Mouse (Mus musculus) olfactory bulb, adult 2 months (tissue): ENCODE measurements around the gene Utp6. TPM values are rescaled to one million over a fixed set of nuclear protein-coding genes. Genes with fewer than 3 reads are reported as not detected.

Experiments
- H3K27ac ChIP-seq: fragments of 200-500 bp; 2 replicates; pipeline ENCODE4 v1.5.1; 2012; ENCODE audit warnings: low read depth, low read length; ENCODE audit not compliant: insufficient read depth
- H3K4me1 ChIP-seq: fragments of 200-500 bp; 2 replicates; pipeline ENCODE4 v1.6.1; 2012; ENCODE audit warnings: low read length; ENCODE audit not compliant: control insufficient read depth, insufficient read depth
- H3K4me3 ChIP-seq: fragments of 200-500 bp; 2 replicates; pipeline ENCODE4 v1.5.1; 2012; ENCODE audit warnings: mild to moderate bottlenecking, low read depth, low read length, moderate library complexity; ENCODE audit not compliant: insufficient read depth
- CTCF ChIP-seq: fragments of 200-500 bp; IDR thresholded peaks from 2 replicates; pipeline ENCODE4 v1.5.1; 2012; ENCODE audit warnings: low read depth, mild to moderate bottlenecking, low read length, moderate library complexity; ENCODE audit not compliant: insufficient read depth
- POLR2A ChIP-seq: fragments of 200-500 bp; IDR thresholded peaks from 2 replicates; pipeline ENCODE4 v1.6.1; 2012; ENCODE audit warnings: mild to moderate bottlenecking, low read depth, low read length, moderate library complexity; ENCODE audit not compliant: insufficient read depth
- WGBS: fragments of 180-500 bp; shearing (Covaris S2); methylation state at CpG from one replicate; pipeline ENCODE4 v1.1.7; 2018; 5-methylcytosine and 5-hydroxymethylcytosine counted together
- polyA plus RNA-seq: library from polyadenylated mRNA; stranded (reverse); fragments of >200 nt; gene quantifications from 2 replicates; pipeline ENCODE4 v1.2.4, GENCODE M21; 2012; ENCODE audit warnings: low replicate concordance; ENCODE audit not compliant: missing spikeins, insufficient read depth, insufficient read length

The Utp6 gene
- polyA plus RNA-seq = not detected in 2 replicates

DNA sequence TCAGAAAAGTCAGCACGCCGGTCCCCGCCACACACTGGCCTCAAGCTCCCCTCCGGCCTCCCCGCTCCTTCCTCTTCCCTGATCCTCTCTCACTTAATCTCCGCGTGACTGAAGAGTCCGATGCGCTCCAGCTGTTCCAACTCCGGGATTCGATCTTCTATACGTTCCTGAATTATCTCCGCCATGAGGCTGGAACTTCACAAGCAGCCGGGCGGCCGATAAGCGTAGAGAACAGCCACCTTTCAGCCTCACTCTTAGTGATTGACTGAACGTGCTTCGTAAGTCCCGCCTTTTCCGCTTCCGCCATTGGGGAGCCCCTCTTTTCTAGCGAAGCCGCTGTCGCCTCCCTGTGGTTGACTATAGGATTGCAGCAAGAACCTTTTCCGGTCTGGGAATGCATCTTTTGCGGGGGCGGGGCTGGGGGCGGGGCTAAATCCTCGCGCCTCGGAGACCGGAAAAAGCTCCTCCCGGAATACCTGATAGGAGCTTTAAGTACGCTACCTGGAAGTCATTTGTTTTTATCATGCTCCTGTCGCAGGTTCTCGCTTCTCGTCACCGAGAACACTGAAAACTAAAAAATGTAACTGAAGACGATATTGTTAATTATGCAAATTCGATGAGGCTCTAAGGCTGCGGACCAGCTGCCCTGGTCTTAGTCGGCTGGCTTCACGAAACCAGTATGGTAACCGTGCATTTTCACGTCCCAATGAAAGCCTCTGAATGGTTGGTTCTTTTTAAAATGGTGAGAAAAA, at the start of gene Utp6:
Gene Utp6, minus strand, starts transcription at position 266 of the 752 bp plus-strand sequence.
- TF ChIP-seq POLR2A (no peak), CTCF (peak; percentile 51; the same call in 1 of the 2 replicates)
- Histone ChIP-seq H3K27ac (no peak within 1 kb of the TSS; the same call in 1 of the 2 replicates), H3K4me3 (peak within 1 kb of the TSS; percentile 84), H3K4me1 (peaks cover 3% of the 10 kb centered on the region; the same call in 1 of the 2 replicates)
- WGBS = under 1% methylated on average over 46 of the region's 46 CpGs

DNA sequence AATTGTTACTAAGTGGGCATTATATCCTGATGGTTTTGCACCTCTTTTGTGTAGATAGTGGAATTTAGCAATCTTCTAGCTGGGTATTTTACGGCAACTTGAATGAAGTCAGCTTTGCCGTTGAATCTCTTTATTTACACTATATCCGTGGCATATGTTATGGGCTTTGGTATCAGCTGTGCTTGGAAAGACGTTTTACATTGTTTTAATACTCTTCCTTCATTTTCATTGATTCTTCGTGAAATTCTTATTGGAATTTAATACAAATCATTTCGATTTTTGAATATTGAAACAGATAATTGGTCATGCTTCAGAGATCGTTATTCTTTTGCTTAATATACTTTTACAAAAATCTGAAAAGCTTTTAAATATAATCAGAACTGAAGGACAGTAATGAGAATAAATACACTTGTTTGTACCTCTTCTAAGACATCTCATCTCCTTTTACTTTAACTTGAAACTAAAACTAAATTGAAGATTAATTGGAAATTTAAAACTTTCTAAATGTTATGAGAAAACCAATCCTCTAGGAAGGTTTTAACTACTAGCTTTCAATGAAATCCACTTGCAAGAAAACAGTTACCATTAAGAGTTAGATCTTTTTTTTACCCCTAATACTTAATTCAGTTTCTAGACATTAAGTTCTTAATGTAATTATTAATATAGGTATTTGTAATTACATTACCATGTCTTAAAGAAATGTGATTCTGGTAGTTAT, 32.2 kb upstream of the Utp6 start:
- WGBS = 2% methylated on average over 7 of the region's 7 CpGs
- Histone ChIP-seq H3K27ac (no peak overlapping the region), H3K4me1 (no peaks in the 10 kb centered on the region), H3K4me3 (no peak overlapping the region)
- no peak for TF ChIP-seq POLR2A
- no peak for TF ChIP-seq CTCF

DNA sequence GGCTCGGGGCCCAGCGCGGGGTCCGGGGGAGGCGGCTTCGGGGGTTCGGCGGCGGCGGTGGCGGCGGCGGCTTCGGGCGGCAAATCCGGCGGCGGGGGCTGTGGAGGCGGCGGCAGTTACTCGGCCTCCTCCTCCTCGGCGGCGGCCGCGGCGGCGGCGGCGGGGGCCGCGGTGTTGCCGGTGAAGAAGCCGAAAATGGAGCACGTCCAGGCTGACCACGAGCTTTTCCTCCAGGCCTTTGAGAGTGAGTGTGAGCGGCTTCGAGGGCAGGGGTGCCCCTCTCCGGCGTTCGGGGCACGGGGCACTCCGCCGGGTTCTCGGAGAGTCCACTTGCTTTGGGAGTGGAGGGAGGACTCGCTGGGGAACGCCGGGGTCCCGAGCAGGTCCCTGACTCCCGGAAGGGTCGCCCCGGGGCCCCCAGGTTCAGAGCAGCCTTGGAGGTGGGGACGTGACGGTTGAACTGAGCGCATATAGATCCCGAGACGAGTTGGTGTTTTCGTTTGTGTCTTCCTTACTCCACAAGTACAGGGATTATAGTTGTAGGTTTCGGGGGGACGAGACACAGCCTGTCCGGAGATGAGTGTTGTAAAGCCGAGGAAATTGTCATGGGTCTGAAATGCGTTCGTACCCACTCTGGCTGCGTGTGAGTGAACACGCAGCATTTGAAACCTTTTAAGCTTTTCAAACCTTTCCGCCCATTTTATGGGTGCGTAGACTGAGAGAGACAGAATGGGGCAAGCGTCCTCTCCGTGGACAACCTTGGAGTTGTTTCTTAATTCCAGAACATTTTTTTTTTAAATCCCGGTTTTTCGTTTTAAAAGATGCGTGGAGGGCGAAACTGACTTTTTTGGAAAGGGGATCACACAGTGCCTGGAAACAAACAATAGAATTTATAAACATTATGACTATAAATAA, 31.4 kb upstream of the Utp6 start:
- peak overlapping the region; percentile 94 for H3K4me3 ChIP-seq
- no peak overlapping the region for H3K27ac ChIP-seq
- TF ChIP-seq CTCF = no peak
- TF ChIP-seq POLR2A = no peak
- no peaks in the 10 kb centered on the region for H3K4me1 ChIP-seq
- 1% methylated on average over 74 of the region's 74 CpGs for WGBS

DNA sequence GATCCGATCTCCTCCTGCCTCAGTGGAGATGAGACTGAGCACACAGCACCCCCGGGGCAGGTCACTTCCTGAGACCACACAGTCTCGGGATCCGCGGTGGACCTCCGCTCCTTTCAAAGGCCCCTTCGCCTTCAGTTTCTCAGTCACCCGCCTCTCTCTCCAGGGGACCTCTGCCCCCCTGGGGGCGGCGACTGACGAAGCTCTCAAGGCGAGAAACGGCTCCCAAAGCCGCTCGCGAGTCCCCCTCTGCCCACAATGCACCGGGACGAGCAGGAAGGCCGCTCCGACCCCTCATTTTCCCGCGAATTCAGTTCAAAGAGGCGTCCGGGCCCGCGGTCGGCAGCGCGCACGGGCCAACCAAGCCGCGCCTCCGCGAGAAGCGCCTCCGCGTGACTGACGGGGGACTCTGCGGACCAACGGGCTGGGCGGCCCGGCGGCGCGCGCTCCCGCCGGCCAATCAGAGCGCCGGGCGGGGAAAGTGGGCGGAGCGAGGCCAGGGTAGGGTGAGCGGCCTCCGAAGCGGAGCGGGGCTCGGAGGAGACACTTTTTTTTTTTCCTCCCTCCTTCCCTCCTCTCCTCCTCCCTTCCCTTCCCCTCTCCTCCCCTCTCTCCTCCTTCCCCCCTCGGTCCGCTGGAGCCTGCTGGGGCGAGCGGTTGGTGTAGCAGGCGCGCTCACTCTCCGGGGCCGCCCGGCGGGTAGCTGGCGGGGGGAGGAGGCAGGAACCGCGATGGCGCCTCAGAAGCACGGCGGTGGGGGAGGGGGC, 30.6 kb upstream of the Utp6 start, which contains the start of gene Suz12:
Gene Suz12, plus strand, starts transcription at position 515 of the 764 bp plus-strand sequence.
- Histone ChIP-seq H3K4me3 (peak within 1 kb of the TSS; percentile 94), H3K27ac (0 out of 2 replicates have a peak within 1 kb of the TSS, but pooled peaks have one; percentile 31), H3K4me1 (no peaks in the 10 kb centered on the region)
- peak; percentile 72 for TF ChIP-seq POLR2A
- TF ChIP-seq CTCF = no peak
- under 1% methylated on average over 63 of the region's 74 CpGs for WGBS

DNA sequence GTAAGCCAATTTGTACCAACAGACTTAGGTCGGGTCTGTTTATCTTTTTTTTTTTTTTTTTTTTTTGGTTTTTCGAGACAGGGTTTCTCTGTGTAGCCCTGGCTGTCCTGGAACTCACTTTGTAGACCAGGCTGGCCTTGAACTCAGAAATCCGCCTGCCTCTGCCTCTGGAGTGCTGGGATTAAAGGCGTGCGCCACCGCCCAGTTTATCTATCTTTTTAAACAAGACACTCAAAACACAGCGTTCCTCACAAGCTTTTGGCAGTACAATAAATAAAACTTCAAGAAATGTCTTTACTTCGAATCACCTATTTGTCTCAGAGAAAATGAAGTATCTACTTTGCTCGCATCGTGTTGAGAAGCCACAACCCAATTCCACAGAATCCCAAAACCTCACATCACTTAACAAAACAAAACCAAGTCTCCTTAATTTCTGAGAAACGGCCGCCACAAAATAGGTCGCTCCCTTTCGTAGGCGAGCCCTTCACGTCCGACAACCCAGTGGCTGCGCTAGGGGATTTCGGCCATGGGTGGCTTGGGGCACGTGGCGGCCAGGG, 29.9 kb upstream of the Utp6 start:
- TF ChIP-seq CTCF (no peak), POLR2A (no peak)
- H3K27ac ChIP-seq = 0 out of 2 replicates have a peak overlapping the region, but pooled peaks have one; percentile 31
- H3K4me3 ChIP-seq = peak overlapping the region; percentile 94
- no peaks in the 10 kb centered on the region for H3K4me1 ChIP-seq
- WGBS = 27% methylated on average over 21 of the region's 21 CpGs

DNA sequence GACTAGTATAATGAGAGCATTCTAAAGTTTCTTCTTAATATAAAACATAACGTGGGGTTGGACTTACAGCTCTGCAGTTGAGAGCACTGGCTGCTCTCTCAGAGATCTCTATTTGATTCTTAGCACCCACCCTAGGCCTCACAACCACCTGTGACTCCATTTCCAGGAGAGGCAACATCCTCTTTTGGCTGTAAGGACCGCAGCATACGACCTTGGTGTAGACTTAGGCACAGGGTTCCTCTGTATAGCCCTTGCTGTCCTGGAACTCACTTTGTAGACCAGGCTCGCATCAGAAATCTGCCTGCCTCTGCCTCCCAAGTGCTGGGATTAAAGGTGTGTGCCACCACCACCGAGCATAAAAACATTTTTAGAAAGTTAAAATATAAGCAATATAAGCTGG, 29.4 kb upstream of the Utp6 start:
- Histone ChIP-seq H3K4me3 (no peak overlapping the region), H3K4me1 (no peaks in the 10 kb centered on the region), H3K27ac (no peak overlapping the region)
- 92% methylated on average over 5 of the region's 5 CpGs for WGBS
- no peak for TF ChIP-seq CTCF
- no peak for TF ChIP-seq POLR2A

DNA sequence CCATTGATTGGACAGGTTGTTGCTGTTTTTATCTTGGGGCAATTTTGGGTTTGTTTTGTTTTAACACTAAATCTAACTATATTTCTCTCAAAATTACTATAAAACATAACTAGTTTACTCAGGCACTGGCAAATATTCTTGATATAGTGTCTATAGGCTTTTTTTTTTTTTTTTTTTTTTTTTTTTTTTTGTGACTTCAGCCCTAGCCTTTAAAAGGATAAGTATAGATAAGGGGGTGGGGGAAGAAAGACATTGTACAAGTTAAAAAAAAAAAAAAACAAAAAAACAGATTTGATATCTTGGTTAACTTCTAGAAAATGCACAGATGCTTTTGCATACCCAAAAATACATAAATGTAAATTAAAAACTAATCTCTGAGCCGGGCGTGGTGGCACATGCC, 27.9 kb upstream of the Utp6 start:
- 97% methylated on average over 2 of the region's 2 CpGs for WGBS
- no peaks in the 10 kb centered on the region for H3K4me1 ChIP-seq
- H3K27ac ChIP-seq = no peak overlapping the region
- H3K4me3 ChIP-seq = no peak overlapping the region
- no peak for TF ChIP-seq CTCF
